Mouse (Mus musculus) embryonic facial prominence, embryonic 14.5 days (tissue): ENCODE data around the gene Aven. TPM values are rescaled to one million over a fixed set of nuclear protein-coding genes. Genes with fewer than 3 reads are reported as not detected.
"Not testable (repeated sequence)": the region's sequence is repeated elsewhere in the genome, so short reads cannot be mapped to it uniquely, and the experiment has no call there.

Experiments used
- ATAC-seq: fragments of 200-750 bp; cut with Nextera tagmentation; 2 replicates; pipeline ENCODE4 v1.8.0; 2017; ENCODE audit warnings: low read depth, moderate number of reproducible peaks, moderate TSS enrichment
- DNase-seq: peaks from one replicate; pipeline ENCODE4 v3.0.0-alpha.2; 2015; ENCODE audit warnings: low spot score
- H3K27ac ChIP-seq: fragments of 300-500 bp; sonication (generic); replicated peaks from 2 replicates; pipeline ENCODE4 v1.5.1; 2014; ENCODE audit warnings: low read depth, mild to moderate bottlenecking, low read length, moderate library complexity
- H3K27me3 ChIP-seq: fragments of 300-500 bp; sonication (generic); replicated peaks from 2 replicates; pipeline ENCODE4 v1.6.1; 2014; ENCODE audit warnings: low read length; ENCODE audit not compliant: control insufficient read depth, insufficient read depth
- H3K36me3 ChIP-seq: fragments of 300-500 bp; sonication (generic); 2 replicates; pipeline ENCODE4 v1.6.1; 2014; ENCODE audit warnings: low read length, mixed read lengths; ENCODE audit not compliant: control insufficient read depth, insufficient read depth
- H3K4me1 ChIP-seq: fragments of 300-500 bp; sonication (generic); 2 replicates; pipeline ENCODE4 v1.6.1; 2014; ENCODE audit warnings: antibody characterized with exemption, low read length; ENCODE audit not compliant: control insufficient read depth, insufficient read depth
- H3K4me2 ChIP-seq: fragments of 300-500 bp; sonication (generic); 2 replicates; pipeline ENCODE4 v1.6.1; 2014; ENCODE audit warnings: low read depth, mild to moderate bottlenecking, low read length, moderate library complexity, mixed read lengths
- H3K4me3 ChIP-seq: fragments of 300-500 bp; sonication (generic); 2 replicates; pipeline ENCODE4 v1.5.1; 2014; ENCODE audit warnings: low read depth, mild to moderate bottlenecking, low read length
- H3K9ac ChIP-seq: fragments of 300-500 bp; sonication (generic); 2 replicates; pipeline ENCODE4 v1.6.1; 2014; ENCODE audit warnings: low read depth, mild to moderate bottlenecking, low read length, moderate library complexity, mixed read lengths
- H3K9me3 ChIP-seq: fragments of 300-500 bp; sonication (generic); 2 replicates; pipeline ENCODE4 v1.6.1; 2016; ENCODE audit warnings: low read length; ENCODE audit not compliant: control insufficient read depth
- WGBS: fragments of 180-500 bp; shearing (Covaris S2); extraction: QIAGEN DNeasy Blood & Tissue Kit; methylation state at CpG from one replicate; pipeline ENCODE4 v1.1.7; 2014; 5-methylcytosine and 5-hydroxymethylcytosine counted together
- polyA plus RNA-seq: library from polyadenylated mRNA; unstranded; fragments of >200 nt; fragmentation: Nextera tagmentation; extraction: Ambion mirVana; gene quantifications from 2 replicates; pipeline ENCODE4 v1.2.1, GENCODE M21; 2014

Gene Aven
- 6.1 and 7.4 TPM in 2 replicates for polyA plus RNA-seq

- Histone ChIP-seq H3K9ac (peak within 1 kb of the TSS; percentile 100), H3K4me3 (peak within 1 kb of the TSS; percentile 76), H3K27ac (peak within 1 kb of the TSS; percentile 100), H3K36me3 (no peaks in the 10 kb centered on the region), H3K4me1 (0 out of 2 replicates have a peak, but pooled peaks cover 3% of the 10 kb centered on the region), H3K9me3 (no peaks in the 10 kb centered on the region), H3K27me3 (no peaks in the 10 kb centered on the region), H3K4me2 (peak within 1 kb of the TSS; percentile 71)
- WGBS = under 1% methylated on average over 41 of the region's 87 CpGs
- ATAC-seq = peak; percentile 96
- DNase-seq = peak; percentile 90
These were observed at the start of gene Aven for GRCm38 (mm10) chr2:112492856-112493538. Aven (plus strand) TSS chr2:112492964.

- H3K36me3 ChIP-seq = no peaks in the 10 kb centered on the region
- no peak overlapping the region for H3K4me2 ChIP-seq
- no peaks in the 10 kb centered on the region for H3K4me1 ChIP-seq
- no peak overlapping the region for H3K27ac ChIP-seq
- no peak overlapping the region for H3K9ac ChIP-seq
- DNase-seq (no peak), ATAC-seq (no peak)
- no peaks in the 10 kb centered on the region for H3K9me3 ChIP-seq
- no peaks in the 10 kb centered on the region for H3K27me3 ChIP-seq
- 52% methylated on average over 2 of the region's 2 CpGs for WGBS
- no peak overlapping the region for H3K4me3 ChIP-seq
These were observed 49.3 kb upstream of the Aven start for GRCm38 (mm10) chr2:112443491-112443890.

GRCm38 (mm10) chr2:112445511-112445910 is 47.3 kb upstream of the Aven start:
- H3K4me1 ChIP-seq = no peaks in the 10 kb centered on the region
- H3K27me3 ChIP-seq = no peaks in the 10 kb centered on the region
- no peaks in the 10 kb centered on the region for H3K9me3 ChIP-seq
- DNase-seq (no peak), ATAC-seq (no peak)
- no peak overlapping the region for H3K9ac ChIP-seq
- H3K27ac ChIP-seq = no peak overlapping the region
- no peaks in the 10 kb centered on the region for H3K36me3 ChIP-seq
- no peak overlapping the region for H3K4me2 ChIP-seq
- H3K4me3 ChIP-seq = no peak overlapping the region

- not testable (repeated sequence) for H3K4me1 ChIP-seq, ATAC-seq, H3K27ac ChIP-seq, DNase-seq, H3K27me3 ChIP-seq, H3K9me3 ChIP-seq, H3K36me3 ChIP-seq, H3K9ac ChIP-seq, H3K4me2 ChIP-seq, H3K4me3 ChIP-seq
- whole genome bisulfite sequencing = 69% methylated on average over 4 of the region's 4 CpGs
These were observed 44.7 kb upstream of the Aven start for GRCm38 (mm10) chr2:112448046-112448445.

GRCm38 (mm10) chr2:112448510-112449059 is 44.2 kb upstream of the Aven start:
- no peak for ATAC-seq
- H3K4me1 ChIP-seq = no peaks in the 10 kb centered on the region
- no peak overlapping the region for H3K4me2 ChIP-seq
- no peak overlapping the region for H3K9ac ChIP-seq
- no peaks in the 10 kb centered on the region for H3K27me3 ChIP-seq
- no peaks in the 10 kb centered on the region for H3K9me3 ChIP-seq
- no peaks in the 10 kb centered on the region for H3K36me3 ChIP-seq
- no peak overlapping the region for H3K4me3 ChIP-seq
- no peak for DNase-seq
- no peak overlapping the region for H3K27ac ChIP-seq

- H3K27ac ChIP-seq = no peak overlapping the region
- ATAC-seq (no peak), DNase-seq (no peak)
- H3K9ac ChIP-seq = no peak overlapping the region
- H3K36me3 ChIP-seq = no peaks in the 10 kb centered on the region
- no peaks in the 10 kb centered on the region for H3K27me3 ChIP-seq
- H3K4me3 ChIP-seq = no peak overlapping the region
- H3K4me1 ChIP-seq = no peaks in the 10 kb centered on the region
- 32% methylated on average over 4 of the region's 4 CpGs for WGBS
- no peaks in the 10 kb centered on the region for H3K9me3 ChIP-seq
- no peak overlapping the region for H3K4me2 ChIP-seq
These were observed 43.0 kb upstream of the Aven start for GRCm38 (mm10) chr2:112449597-112450296.

GRCm38 (mm10) chr2:112452513-112452912 is 40.3 kb upstream of the Aven start:
- DNase-seq, H3K4me3 ChIP-seq, H3K4me2 ChIP-seq, H3K9ac ChIP-seq, H3K27me3 ChIP-seq, H3K36me3 ChIP-seq, H3K27ac ChIP-seq, ATAC-seq, H3K4me1 ChIP-seq, H3K9me3 ChIP-seq: not testable (repeated sequence)

- ATAC-seq = peak; percentile 69
- peak overlapping the region; percentile 73 for H3K4me2 ChIP-seq
- DNase-seq = no peak
- H3K9ac ChIP-seq = peak overlapping the region; percentile 92
- H3K27me3 ChIP-seq = no peaks in the 10 kb centered on the region
- 26% methylated on average over 17 of the region's 17 CpGs for WGBS
- H3K4me1 ChIP-seq = peaks cover 9% of the 10 kb centered on the region; the same call in 1 of the 2 replicates
- H3K9me3 ChIP-seq = no peaks in the 10 kb centered on the region
- no peaks in the 10 kb centered on the region for H3K36me3 ChIP-seq
- H3K4me3 ChIP-seq = peak overlapping the region; percentile 93
- H3K27ac ChIP-seq = peak overlapping the region; percentile 74
These were observed 38.5 kb upstream of the Aven start for GRCm38 (mm10) chr2:112454125-112454861.
